Mouse (Mus musculus): ENCODE measurements at regions not wholly inside any gene's neighbourhood (a gene's known extent, or its start where the extent isn't known, plus 50 kb on each side); places are given as distances from the start of the nearest gene placed in this dataset.
"Not testable (repeated sequence)": the region's sequence is repeated elsewhere in the genome, so short reads cannot be mapped to it uniquely, and the experiment has no call there.

- DNase-seq (ENCODE audit: low spot score in 2 of 2), result no peak
Measured at GRCm38 (mm10) chr13:4935940-4936339, 327.0 kb upstream of the Akr1e1 start.

- DNase-seq (ENCODE audit: low spot score in 2 of 2), result no peak
Measured at GRCm38 (mm10) chr13:4939849-4940248, 330.9 kb upstream of the Akr1e1 start.

GRCm38 (mm10) chr13:4942490-4942889, 333.5 kb upstream of the Akr1e1 start:
- peak in 1 of 2 experiments; percentile 2 for DNase-seq (ENCODE audit: low spot score in 2 of 2)

- DNase-seq (ENCODE audit: low spot score in 2 of 2), result no peak
Measured at GRCm38 (mm10) chr13:4943046-4943445, 334.1 kb upstream of the Akr1e1 start.

GRCm38 (mm10) chr13:4955384-4955783, 346.4 kb upstream of the Akr1e1 start:
- no peak for DNase-seq (ENCODE audit: low spot score in 2 of 2)

GRCm38 (mm10) chr13:4964824-4965223, 355.9 kb upstream of the Akr1e1 start:
- no peak for DNase-seq (ENCODE audit: low spot score in 2 of 2)

- no peak for DNase-seq (ENCODE audit: low spot score in 2 of 2)
Measured at GRCm38 (mm10) chr13:4970081-4970892, 361.3 kb upstream of the Akr1e1 start.

GRCm38 (mm10) chr13:4971472-4972067, 362.6 kb upstream of the Akr1e1 start:
- no peak for DNase-seq (ENCODE audit: low spot score in 2 of 2)

- DNase-seq (ENCODE audit: low spot score in 2 of 2), result no peak
Measured at GRCm38 (mm10) chr13:4992876-4993275, 383.9 kb upstream of the Akr1e1 start.

GRCm38 (mm10) chr13:5008296-5008695, 399.3 kb upstream of the Akr1e1 start:
- no peak for DNase-seq (ENCODE audit: low spot score in 2 of 2)

GRCm38 (mm10) chr13:5022439-5022838, 413.5 kb upstream of the Akr1e1 start:
- DNase-seq (ENCODE audit: low spot score in 2 of 2), result no peak

GRCm38 (mm10) chr13:5059859-5060258, 450.9 kb upstream of the Akr1e1 start:
- DNase-seq (ENCODE audit: low spot score in 2 of 2), result no peak

- no peak for DNase-seq (ENCODE audit: low spot score in 2 of 2)
Measured at GRCm38 (mm10) chr13:5060462-5060861, 451.5 kb upstream of the Akr1e1 start.

- no peak for DNase-seq (ENCODE audit: low spot score in 2 of 2)
Measured at GRCm38 (mm10) chr13:5107454-5107853, 498.5 kb upstream of the Akr1e1 start.

GRCm38 (mm10) chr13:5154911-5155310, 545.9 kb upstream of the Akr1e1 start:
- no peak for DNase-seq (ENCODE audit: low spot score in 2 of 2)

GRCm38 (mm10) chr13:5159765-5160684, 551.1 kb upstream of the Akr1e1 start:
- no peak for DNase-seq (ENCODE audit: low spot score in 2 of 2)

GRCm38 (mm10) chr13:5166716-5167115, 557.7 kb upstream of the Akr1e1 start:
- DNase-seq (ENCODE audit: low spot score in 2 of 2), result no peak

GRCm38 (mm10) chr13:5178996-5179395, 570.0 kb upstream of the Akr1e1 start:
- no peak for DNase-seq (ENCODE audit: low spot score in 2 of 2)

GRCm38 (mm10) chr13:5179552-5179951, 570.6 kb upstream of the Akr1e1 start:
- DNase-seq (ENCODE audit: low spot score in 2 of 2), result no peak

- DNase-seq (ENCODE audit: low spot score in 2 of 2), result not testable (repeated sequence)
Measured at GRCm38 (mm10) chr13:5185237-5185800, 576.3 kb upstream of the Akr1e1 start.

GRCm38 (mm10) chr13:5202736-5203135, 593.8 kb upstream of the Akr1e1 start:
- DNase-seq (ENCODE audit: low spot score in 2 of 2), result no peak

GRCm38 (mm10) chr13:5204143-5204542, 595.2 kb upstream of the Akr1e1 start:
- DNase-seq (ENCODE audit: low spot score in 2 of 2), result no peak

Measured in spleen, postnatal 36 days (tissue).